Mouse (Mus musculus) Muller cell, postnatal 12 days (primary cell): ENCODE results near the gene Asic3.

Source experiments
- DNase-seq: peaks from one replicate; pipeline ENCODE4 v3.0.0-alpha.2; 2015; ENCODE audit errors: inconsistent ontology term

Gene Asic3

GRCm38 (mm10) chr5:24423129-24424003, 10.2 kb downstream of the Asic3 start, which contains the start of the genes Cdk5 and Slc4a2:
Cdk5 (minus strand) TSS chr5:24423530.
Slc4a2 (plus strand) TSS chr5:24423837.
- DNase-seq, result peak; percentile 99

- DNase-seq, result peak; percentile 65
Measured at GRCm38 (mm10) chr5:24424004-24424781, 11.0 kb downstream of the Asic3 start.

DNA sequence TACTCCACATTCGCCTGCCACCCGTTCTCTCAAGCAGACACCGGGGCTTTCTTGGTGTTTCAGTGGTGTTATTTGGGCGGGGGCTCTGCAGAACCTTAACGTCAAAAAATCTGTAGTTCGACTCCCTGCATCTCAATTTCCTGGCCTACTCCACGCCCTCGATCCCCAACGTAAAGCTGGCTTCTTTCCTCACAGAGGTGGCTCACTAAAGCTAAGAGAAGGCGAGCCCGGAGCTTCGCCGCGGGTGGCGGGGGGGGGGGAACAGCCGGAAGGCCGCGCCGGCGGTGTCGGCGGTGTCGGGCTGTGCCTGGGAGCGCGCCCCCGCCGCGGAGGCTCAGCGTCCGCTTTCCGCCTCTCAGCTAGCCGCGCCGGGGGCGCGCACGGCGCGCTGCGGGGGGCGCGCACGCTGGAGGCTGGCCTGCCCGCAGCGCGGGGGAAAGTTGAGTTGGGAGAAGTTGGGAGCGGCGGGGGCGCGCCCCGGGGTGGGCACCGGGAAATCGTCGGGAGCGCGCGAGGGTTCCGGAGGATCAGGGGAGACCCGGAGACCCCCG, 11.7 kb downstream of the Asic3 start:
- DNase-seq, result peak; percentile 95

DNA sequence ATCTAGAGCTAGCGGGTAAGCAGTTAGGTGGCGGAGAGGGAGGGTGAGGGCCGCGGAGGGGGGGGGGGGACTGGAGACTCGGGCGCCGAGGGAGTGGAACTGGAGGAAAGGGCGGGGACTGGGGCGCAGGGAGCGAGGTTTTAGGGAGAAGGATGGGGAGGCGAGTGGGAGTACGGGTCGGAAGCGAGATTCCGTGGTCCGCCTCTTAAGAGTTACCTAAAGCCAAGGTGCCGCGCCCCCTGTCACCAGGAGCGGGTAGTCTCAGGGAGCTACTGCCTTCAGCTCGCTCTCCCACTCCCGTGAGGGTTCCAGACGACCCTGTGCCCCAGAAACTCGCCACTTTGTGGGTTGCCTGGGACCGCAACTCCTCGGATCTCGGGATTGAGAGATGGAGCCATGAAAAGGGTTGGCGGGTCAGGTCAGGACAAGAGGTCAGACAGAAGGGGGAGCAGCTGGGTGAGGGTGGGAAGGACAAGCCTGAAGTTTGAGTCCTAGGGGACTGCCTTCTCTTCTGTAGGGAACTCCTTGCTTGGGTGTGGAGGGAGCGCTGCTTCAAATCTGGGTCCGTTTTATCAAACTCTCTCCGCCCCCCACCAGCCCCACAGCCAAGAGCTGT, 12.3 kb downstream of the Asic3 start:
- no peak for DNase-seq

GRCm38 (mm10) chr5:24426037-24426432, 12.8 kb downstream of the Asic3 start:
- DNase-seq, result peak; percentile 65

- DNase-seq, result no peak
Measured at GRCm38 (mm10) chr5:24426556-24427284, 13.5 kb downstream of the Asic3 start.

DNA sequence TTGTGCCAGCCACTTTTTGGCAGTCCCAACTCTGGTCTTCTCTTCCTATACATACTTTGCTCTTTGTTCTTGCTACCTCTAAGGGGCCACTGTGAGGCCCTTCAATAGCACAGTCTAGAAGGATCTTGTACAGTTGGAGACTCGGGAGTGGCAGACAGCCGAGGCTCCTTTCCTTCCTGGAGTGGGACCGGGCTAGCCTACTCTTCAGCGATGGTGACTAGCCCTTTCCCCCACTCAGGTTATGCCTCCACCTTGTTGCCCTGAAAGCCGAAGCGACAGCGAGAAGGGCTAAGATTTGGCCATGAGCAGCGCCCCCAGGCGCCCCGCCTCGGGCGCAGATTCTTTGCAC, 14.1 kb downstream of the Asic3 start:
- DNase-seq, result no peak

DNA sequence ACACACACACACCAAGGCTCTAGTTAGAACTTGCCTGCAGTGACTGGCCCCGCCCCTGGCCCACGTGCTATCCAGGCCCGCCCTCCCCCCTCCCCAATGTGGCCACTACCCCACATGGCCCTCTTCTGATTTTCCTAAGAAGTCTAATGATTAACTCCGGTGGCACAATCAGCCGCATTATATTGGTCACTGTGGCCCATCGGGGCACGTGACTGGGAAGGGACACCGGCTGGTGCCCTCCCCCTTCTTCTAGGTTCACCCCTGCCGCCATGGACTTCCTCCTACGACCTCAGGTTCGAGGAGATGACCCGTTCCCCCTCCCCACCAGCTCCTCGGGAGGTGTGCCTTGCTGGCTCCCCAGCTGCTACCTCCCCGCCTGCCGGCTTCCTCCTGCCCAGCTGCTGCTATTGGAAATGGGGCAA, 14.8 kb downstream of the Asic3 start:
- DNase-seq, result no peak

DNA sequence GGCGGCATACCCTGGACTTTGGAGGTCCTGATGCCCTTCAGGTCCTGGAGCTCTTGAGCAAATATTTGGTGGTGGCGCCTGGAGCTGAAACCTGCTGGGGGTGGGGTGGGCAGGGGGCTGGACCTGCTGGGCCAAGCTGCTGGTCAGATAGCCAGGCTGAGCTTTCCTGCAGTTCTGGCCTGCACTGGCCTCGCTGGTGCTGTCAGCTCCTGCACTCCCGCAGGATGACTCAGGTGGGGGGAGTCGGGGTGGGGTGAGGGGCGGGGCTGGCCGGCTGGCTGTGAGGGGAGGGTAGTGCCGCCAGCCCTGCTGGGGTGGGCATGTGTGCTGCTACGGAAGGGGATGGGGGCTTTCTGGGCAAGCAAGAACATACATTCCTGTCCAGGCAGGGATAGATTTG, 15.4 kb downstream of the Asic3 start:
- DNase-seq, result no peak

- no peak for DNase-seq
Measured at GRCm38 (mm10) chr5:24433993-24434392, 20.8 kb downstream of the Asic3 start.

- no peak for DNase-seq
Measured at GRCm38 (mm10) chr5:24441187-24441586, 28.0 kb downstream of the Asic3 start.

DNA sequence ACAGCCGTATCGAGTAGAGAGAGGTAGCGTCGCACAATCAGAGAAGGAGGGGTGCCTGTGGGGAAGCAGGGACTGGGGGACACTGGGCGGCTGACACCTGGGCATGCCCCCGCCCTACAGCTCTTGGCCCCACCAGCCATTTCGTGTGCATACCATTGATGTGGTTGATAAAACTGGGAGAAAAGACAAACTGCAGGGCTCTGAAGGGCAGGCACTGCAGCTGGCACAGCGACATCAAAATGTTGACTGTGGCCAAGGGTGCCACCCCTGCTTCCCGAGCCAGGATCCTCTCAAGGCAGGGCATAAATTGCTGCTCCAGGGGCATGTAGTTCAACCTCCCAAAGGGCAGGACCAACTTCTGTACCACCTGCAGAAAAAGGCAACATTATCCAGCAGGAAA, 28.8 kb downstream of the Asic3 start:
- DNase-seq, result no peak

GRCm38 (mm10) chr5:24443204-24443603, 30.0 kb downstream of the Asic3 start:
- DNase-seq, result no peak

GRCm38 (mm10) chr5:24443927-24444326, 30.7 kb downstream of the Asic3 start:
- DNase-seq, result no peak

- DNase-seq, result peak; percentile 96
Measured at GRCm38 (mm10) chr5:24444746-24445427, 31.7 kb downstream of the Asic3 start, which contains the start of gene Fastk. Fastk (minus strand) TSS chr5:24445287.

DNA sequence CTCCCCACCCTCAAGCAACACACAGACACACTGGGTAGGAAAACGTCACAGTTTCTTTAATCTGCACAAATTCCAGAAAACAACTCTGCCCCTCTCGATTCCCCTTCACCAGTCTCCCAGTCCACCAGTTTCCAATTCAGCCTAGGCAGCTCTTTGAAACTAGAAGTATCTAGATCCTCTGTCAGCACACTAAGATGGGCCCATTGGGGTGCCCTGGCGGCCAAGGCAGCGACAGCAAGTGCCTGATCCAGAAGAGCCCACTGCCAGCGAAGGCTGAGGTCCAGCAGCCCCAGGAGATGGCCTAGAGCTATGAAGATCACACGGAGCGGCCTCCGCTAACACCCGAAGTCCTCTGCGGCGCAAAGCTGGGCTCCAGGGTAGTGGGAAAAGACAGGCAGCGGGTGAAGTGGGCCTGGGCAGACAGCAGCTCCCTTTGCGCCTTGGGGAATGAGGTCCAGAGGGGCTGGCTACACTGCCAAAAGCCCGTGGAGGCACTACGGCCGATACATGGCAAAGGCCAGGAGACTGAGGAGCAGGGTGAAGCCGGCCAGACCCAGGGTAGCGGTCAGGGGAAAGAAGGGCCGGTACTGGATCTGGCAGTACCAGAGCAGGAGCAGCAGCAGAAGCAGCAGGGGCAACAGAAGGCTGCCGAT, 32.4 kb downstream of the Asic3 start:
- no peak for DNase-seq

DNA sequence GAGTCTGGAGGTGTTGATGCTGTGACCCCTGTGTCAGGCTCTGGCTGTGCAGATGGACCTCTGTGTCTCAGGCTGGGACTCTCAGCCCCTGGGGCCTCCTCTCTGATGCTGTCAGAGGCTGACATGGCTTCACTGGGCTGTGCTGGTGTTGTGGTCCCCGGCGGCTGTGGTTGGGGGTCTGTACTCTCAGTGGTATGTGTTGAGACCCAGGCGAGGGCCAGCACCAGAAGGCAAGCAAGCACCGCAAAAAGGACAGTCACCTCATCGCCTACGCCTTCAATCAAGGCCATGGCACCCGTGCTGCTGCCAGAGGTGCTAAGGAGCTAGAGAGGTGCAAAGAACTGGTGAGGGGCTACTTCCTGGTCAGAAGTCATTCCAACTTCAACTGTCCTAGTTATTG, 33.4 kb downstream of the Asic3 start:
- DNase-seq, result no peak

DNA sequence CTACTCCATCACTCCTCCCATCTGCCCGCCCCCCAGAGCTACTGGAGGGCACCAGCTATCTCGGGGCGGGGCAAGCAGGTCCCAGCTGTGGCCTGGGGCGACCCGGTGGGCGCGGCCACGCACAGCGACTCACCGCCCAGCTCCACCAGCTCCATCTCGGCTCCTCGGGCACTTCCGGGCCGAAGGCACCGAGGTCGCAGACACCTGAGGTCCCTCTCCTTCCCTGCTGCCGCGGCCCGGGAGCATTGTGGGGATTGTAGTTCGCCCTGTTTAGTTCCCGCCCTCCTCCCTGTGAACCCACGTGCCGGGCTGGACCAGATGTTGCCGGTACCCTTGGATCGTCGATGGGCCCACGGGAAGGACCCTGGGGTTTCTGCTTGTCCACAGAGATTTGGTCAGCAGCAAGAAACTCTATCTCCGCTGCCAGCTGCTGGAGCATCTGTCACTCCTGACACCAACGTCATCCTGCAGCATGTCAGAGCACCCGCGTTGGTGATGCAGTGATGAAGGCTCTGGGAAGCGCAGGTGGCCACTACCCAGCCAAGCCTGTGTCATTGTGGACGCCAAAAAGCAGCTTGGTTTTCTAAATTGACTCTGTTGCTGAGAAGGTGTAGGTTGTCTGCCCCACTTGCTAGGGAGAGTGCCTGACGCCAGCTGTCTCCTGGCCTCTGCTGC, 34.6 kb downstream of the Asic3 start, which contains the start of gene Tmub1:
TSS of gene Tmub1 (minus strand) at position 231 of the 675 bp plus-strand sequence.
- peak; percentile 79 for DNase-seq

GRCm38 (mm10) chr5:24451264-24452029, 38.3 kb downstream of the Asic3 start:
- DNase-seq, result peak; percentile 94
